Mouse (Mus musculus): ENCODE measurements around the gene Dpy19l3.

Gene Dpy19l3

GRCm38 (mm10) chr7:35754033-35754885 lies at the start of gene Dpy19l3:
TSS of gene Dpy19l3 (minus strand) at chr7:35754454.
- DNase-seq (ENCODE audit: low spot score): peak; percentile 68

GRCm38 (mm10) chr7:35802906-35803595 lies 48.8 kb upstream of the Dpy19l3 start, which contains the start of gene Zfp507:
TSS of gene Zfp507 (minus strand) at chr7:35803003.
- DNase-seq (ENCODE audit: low spot score): peak; percentile 77

GRCm38 (mm10) chr7:35802201-35802905 lies 48.1 kb upstream of the Dpy19l3 start:
- DNase-seq (ENCODE audit: low spot score): no peak

GRCm38 (mm10) chr7:35796123-35796522 lies 41.9 kb upstream of the Dpy19l3 start:
- DNase-seq (ENCODE audit: low spot score): no peak

GRCm38 (mm10) chr7:35794145-35794664 lies 40.0 kb upstream of the Dpy19l3 start:
- no peak for DNase-seq (ENCODE audit: low spot score)

- DNase-seq (ENCODE audit: low spot score): no peak
Observed at GRCm38 (mm10) chr7:35792150-35792848, 38.0 kb upstream of the Dpy19l3 start.

- DNase-seq (ENCODE audit: low spot score): no peak
Observed at GRCm38 (mm10) chr7:35790926-35791325, 36.7 kb upstream of the Dpy19l3 start.

GRCm38 (mm10) chr7:35790201-35790600 lies 35.9 kb upstream of the Dpy19l3 start:
- DNase-seq (ENCODE audit: low spot score): no peak

GRCm38 (mm10) chr7:35785579-35785978 lies 31.3 kb upstream of the Dpy19l3 start:
- DNase-seq (ENCODE audit: low spot score): no peak

- no peak for DNase-seq (ENCODE audit: low spot score)
Observed at GRCm38 (mm10) chr7:35782252-35782651, 28.0 kb upstream of the Dpy19l3 start.

- no peak for DNase-seq (ENCODE audit: low spot score)
Observed at GRCm38 (mm10) chr7:35774127-35774526, 19.9 kb upstream of the Dpy19l3 start.

GRCm38 (mm10) chr7:35772347-35772746 lies 18.1 kb upstream of the Dpy19l3 start:
- DNase-seq (ENCODE audit: low spot score): no peak

- DNase-seq (ENCODE audit: low spot score): no peak
Observed at GRCm38 (mm10) chr7:35771106-35771505, 16.9 kb upstream of the Dpy19l3 start.

- DNase-seq (ENCODE audit: low spot score): no peak
Observed at GRCm38 (mm10) chr7:35770122-35770521, 15.9 kb upstream of the Dpy19l3 start.

- no peak for DNase-seq (ENCODE audit: low spot score)
Observed at GRCm38 (mm10) chr7:35764461-35764860, 10.2 kb upstream of the Dpy19l3 start.

- DNase-seq (ENCODE audit: low spot score): no peak
Observed at GRCm38 (mm10) chr7:35761801-35762200, 7.5 kb upstream of the Dpy19l3 start.

GRCm38 (mm10) chr7:35759602-35760001 lies 5.3 kb upstream of the Dpy19l3 start:
- DNase-seq (ENCODE audit: low spot score): no peak

- peak; percentile 34 for DNase-seq (ENCODE audit: low spot score)
Observed at GRCm38 (mm10) chr7:35756510-35757440, 2.5 kb upstream of the Dpy19l3 start.

- DNase-seq (ENCODE audit: low spot score): no peak
Observed at GRCm38 (mm10) chr7:35754886-35755168, 573 bp upstream of the Dpy19l3 start.

GRCm38 (mm10) chr7:35753319-35754032 lies 778 bp downstream of the Dpy19l3 start:
- DNase-seq (ENCODE audit: low spot score): peak; percentile 44

Data from left cerebral cortex, adult 11 months (tissue).